18 mouse cellular contexts compared by ENCODE assay signal in the genomic region with DNA sequence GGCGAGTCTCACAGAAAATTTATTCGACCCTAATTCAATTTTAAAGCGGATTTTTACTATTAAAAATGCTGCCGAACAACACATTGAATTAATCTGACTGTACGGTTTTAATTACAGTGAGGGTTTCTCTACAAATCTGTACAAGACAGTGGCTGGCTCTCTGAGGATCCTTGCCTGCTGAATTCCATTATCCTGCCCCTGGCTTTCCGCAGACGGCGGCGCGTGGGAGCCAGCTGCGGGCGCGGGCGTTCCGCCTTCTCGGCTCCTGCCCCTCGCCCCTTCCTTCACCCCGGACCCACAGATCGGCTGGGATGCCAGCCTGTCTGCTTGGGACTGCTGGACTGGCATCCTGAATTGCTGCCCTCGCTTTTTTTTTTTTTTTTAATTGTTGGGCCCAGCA. TPM values are rescaled to one million over a fixed set of nuclear protein-coding genes. Genes with fewer than 3 reads are reported as not detected.
A peak's percentile ranks its signal among the peaks of the same experiment; 100 is the strongest.
DNase-seq lines count a peak whose midpoint lies in the region; ATAC-seq and TF ChIP-seq lines count a peak whose summit lies in the region.
"Had no signal": no experiment of that assay in that cellular context is flagged by ENCODE, and none has a peak within 500 bp of the region (broad histone marks: within the 10 kb centered on the region; RNA-seq: fewer than 3 reads in every experiment).

No protein-coding gene starts in this region.

- peak overlapping the region; percentile 45 for H3K4me2 ChIP-seq in forebrain, embryonic 15.5 days (replicated peaks)
- peak overlapping the region; percentile 6; the same call in 1 of the 2 replicates for H3K4me2 ChIP-seq in midbrain, embryonic 14.5 days (ENCODE audit: low read length)
- H3K4me2 ChIP-seq: liver, embryonic 13.5 days had no signal

- TF ChIP-seq CTCF in cortical plate, adult 2 months (IDR thresholded peaks at IDR 0.05; ENCODE audit: extremely low read depth, insufficient read depth, low read length), result no peak

- DNase-seq in heart, adult 11 months, result peak; percentile 54
- DNase-seq in heart, adult 8-10 months (ENCODE audit: low spot score), result no peak
- peak; percentile 64 for DNase-seq in midbrain, embryonic 14.5 days
- DNase-seq in kidney, postnatal 10 days, result no peak
- no peak for DNase-seq in layer of hippocampus, adult 18-20 months (ENCODE audit: low spot score in 2 of 2)
- DNase-seq in cerebellum, adult 11-12 months, result no peak
- DNase-seq: cerebellum, postnatal 36 days; heart, postnatal 14 days; kidney, adult 2 months; layer of hippocampus, adult 9-11 months; liver, embryonic 13.5 days; lung, postnatal 36 days; right cerebral cortex, adult 18-20 months; thymus, adult 18-20 months had no signal

- H3K27ac ChIP-seq in cortical plate, adult 2 months (ENCODE audit: insufficient read depth, low read length), result 0 out of 2 replicates have a peak overlapping the region, but pooled peaks have one; percentile 25
- H3K27ac ChIP-seq in forebrain, embryonic 15.5 days (replicated peaks), result peak overlapping the region; percentile 76
- H3K27ac ChIP-seq in midbrain, embryonic 14.5 days (replicated peaks; ENCODE audit: low read depth, low read length), result no peak overlapping the region
- H3K27ac ChIP-seq: liver, embryonic 13.5 days had no signal

- H3K9ac ChIP-seq in forebrain, embryonic 15.5 days (replicated peaks), result peak overlapping the region; percentile 49
- no peak overlapping the region for H3K9ac ChIP-seq in midbrain, embryonic 14.5 days (replicated peaks; ENCODE audit: low read length)
- H3K9ac ChIP-seq: liver, embryonic 13.5 days had no signal

- H3K4me1 ChIP-seq in cortical plate, adult 2 months (ENCODE audit: control insufficient read depth, insufficient read depth, low read length), result no peaks in the 10 kb centered on the region
- H3K4me1 ChIP-seq in forebrain, embryonic 15.5 days, result peaks cover 38% of the 10 kb centered on the region
- no peaks in the 10 kb centered on the region for H3K4me1 ChIP-seq in midbrain, embryonic 14.5 days (ENCODE audit: control insufficient read depth, insufficient read depth, low read length)
- H3K4me1 ChIP-seq: liver, embryonic 13.5 days had no signal

- H3K4me3 ChIP-seq in cortical plate, adult 2 months (ENCODE audit: insufficient read depth, low read length), result no peak overlapping the region
- peak overlapping the region; percentile 33 for H3K4me3 ChIP-seq in forebrain, embryonic 15.5 days
- H3K4me3 ChIP-seq in midbrain, embryonic 14.5 days (replicated peaks; ENCODE audit: low read depth, low read length), result no peak overlapping the region
- H3K4me3 ChIP-seq: liver, embryonic 13.5 days had no signal

- no peaks in the 10 kb centered on the region for H3K36me3 ChIP-seq in forebrain, embryonic 15.5 days
- H3K36me3 ChIP-seq in midbrain, embryonic 14.5 days (ENCODE audit: control insufficient read depth, insufficient read depth, low read length), result no peaks in the 10 kb centered on the region
- H3K36me3 ChIP-seq: G1E; liver, embryonic 13.5 days had no signal

- ATAC-seq in forebrain, embryonic 15.5 days (replicated peaks), result no peak
- no peak for ATAC-seq in midbrain, embryonic 14.5 days (ENCODE audit: low FRiP score, low TSS enrichment)

- WGBS in forebrain, embryonic 15.5 days, result under 1% methylated on average over 20 of the region's 20 CpGs
- under 1% methylated on average over 20 of the region's 20 CpGs for WGBS in midbrain, embryonic 14.5 days

- no peak for TF ChIP-seq POLR2A in cortical plate, adult 2 months (IDR thresholded peaks at IDR 0.05; ENCODE audit: extremely low read depth, insufficient read depth, low read length)

- H3K9me3 ChIP-seq in forebrain, embryonic 15.5 days, result no peaks in the 10 kb centered on the region
- H3K9me3 ChIP-seq in midbrain, embryonic 14.5 days (ENCODE audit: control insufficient read depth, low read length), result no peaks in the 10 kb centered on the region
- H3K9me3 ChIP-seq: G1E; liver, embryonic 13.5 days had no signal

- H3K27me3 ChIP-seq in forebrain, embryonic 15.5 days, result peaks cover 67% of the 10 kb centered on the region
- peaks cover 93% of the 10 kb centered on the region for H3K27me3 ChIP-seq in midbrain, embryonic 14.5 days (ENCODE audit: control insufficient read depth, insufficient read depth, low read length)

RNA-seq across cellular contexts. Expression of a gene that starts 6.8 kb away (rescaled TPM):
- not detected for total RNA-seq in heart, adult 8-10 months (2022)
- 7.2 and 7.7 TPM in 2 replicates for polyA plus RNA-seq in cortical plate, adult 2 months (2012; rRNA removed)
- 13.2 and 14.7 TPM in 2 replicates for polyA plus RNA-seq in forebrain, embryonic 15.5 days (2015; fragmentation: Nextera tagmentation; extraction: Ambion mirVana)
- polyA plus RNA-seq in midbrain, embryonic 14.5 days (2014; fragmentation: Nextera tagmentation; extraction: Ambion mirVana), result not detected in 2 replicates
- total RNA-seq in layer of hippocampus, adult 18-20 months (2021), result 1 to 10 TPM; 7.5 to 9.1 TPM
- total RNA-seq: gastrocnemius, postnatal 4 days; heart, postnatal 14 days had no signal
- polyA plus RNA-seq: G1E; kidney, adult 2 months; liver, embryonic 13.5 days had no signal

RNA-seq across cellular contexts. Expression of a gene that starts 25.6 kb away (rescaled TPM):
- total RNA-seq in heart, adult 8-10 months (2022), result under 1 TPM; 0.22 to 0.84 (median 0.31) TPM
- polyA plus RNA-seq in cortical plate, adult 2 months (2012; rRNA removed), result 2.4 and 2.7 TPM in 2 replicates
- polyA plus RNA-seq in forebrain, embryonic 15.5 days (2015; fragmentation: Nextera tagmentation; extraction: Ambion mirVana), result 81.5 and 84.7 TPM in 2 replicates
- polyA plus RNA-seq in midbrain, embryonic 14.5 days (2014; fragmentation: Nextera tagmentation; extraction: Ambion mirVana), result 0.26 and 0.82 TPM in 2 replicates
- total RNA-seq in layer of hippocampus, adult 18-20 months (2021), result 1 to 10 TPM; 6.1 TPM
- total RNA-seq: G1E had no signal
- polyA plus RNA-seq: G1E; kidney, adult 2 months; liver, embryonic 13.5 days had no signal

Comparison
In these comparisons a context has a peak if more than half of its experiments do, and no peak if none do; other contexts are left out.
1. DNase-seq: peak in heart, adult 11 months (single experiment) and midbrain, embryonic 14.5 days (single experiment); none in heart, adult 8-10 months (single experiment), kidney, postnatal 10 days (single experiment), layer of hippocampus, adult 18-20 months (0 of 2) and cerebellum, adult 11-12 months (single experiment).
2. RNA of a gene that starts 25.6 kb away (polyA plus RNA-seq): 81.5 to 84.7 TPM in forebrain, embryonic 15.5 days; 2.4 to 2.7 TPM in cortical plate, adult 2 months and 0.26 to 0.82 TPM in midbrain, embryonic 14.5 days; every median in the first group is over 10 times any median in the second.